36 mouse cellular contexts compared by ENCODE assay signal in the genomic region with DNA sequence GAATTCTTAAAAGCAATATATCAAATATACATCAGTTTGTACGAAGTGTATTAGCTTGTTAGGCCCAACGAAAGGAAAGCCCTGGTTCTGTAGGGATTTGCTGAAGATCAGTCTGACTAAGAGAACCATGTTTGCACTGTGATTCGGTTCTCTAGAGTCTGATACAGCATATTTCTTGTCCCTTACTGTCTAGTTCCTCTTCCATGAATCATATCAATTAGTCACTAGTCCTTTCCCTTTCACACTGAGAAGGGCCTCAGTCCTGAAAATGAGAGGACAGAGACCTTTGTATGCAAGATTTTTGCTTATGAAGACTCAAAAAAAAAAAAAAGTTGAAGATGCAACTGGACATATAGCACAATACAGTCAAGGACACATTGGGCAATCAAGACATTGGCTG. TPM values are rescaled to one million over a fixed set of nuclear protein-coding genes. Genes with fewer than 3 reads are reported as not detected.
A peak's percentile ranks its signal among the peaks of the same experiment; 100 is the strongest.
DNase-seq lines count a peak whose midpoint lies in the region; ATAC-seq and TF ChIP-seq lines count a peak whose summit lies in the region.
"Had no signal": no experiment of that assay in that cellular context is flagged by ENCODE, and none has a peak within 500 bp of the region (broad histone marks: within the 10 kb centered on the region; RNA-seq: fewer than 3 reads in every experiment).

No protein-coding gene starts in this region.

- H3K4me1 ChIP-seq in liver, postnatal 0 days (ENCODE audit: insufficient read depth), result peaks cover 9% of the 10 kb centered on the region
- H3K4me1 ChIP-seq in heart, embryonic 10.5 days, result peaks cover 4% of the 10 kb centered on the region; the same call in 1 of the 2 replicates
- H3K4me1 ChIP-seq: forebrain, embryonic 10.5 days; forebrain, embryonic 13.5 days had no signal

- peak; percentile 5; the same call in 1 of the 2 replicates for ATAC-seq in liver, postnatal 0 days
- ATAC-seq: forebrain, embryonic 13.5 days; forebrain, embryonic 16.5 days; hindbrain, postnatal 0 days; inflammation-experienced regulatory T-cells, adult 6 months; intestine, embryonic 16.5 days had no signal

- no peaks in the 10 kb centered on the region for H3K9me3 ChIP-seq in liver, postnatal 0 days (ENCODE audit: low read length)
- no peaks in the 10 kb centered on the region for H3K9me3 ChIP-seq in heart, embryonic 10.5 days
- H3K9me3 ChIP-seq: embryonic facial prominence, embryonic 10.5 days; embryonic facial prominence, embryonic 13.5 days; forebrain, embryonic 10.5 days; forebrain, embryonic 13.5 days; G1E; heart, embryonic 12.5 days; heart, embryonic 15.5 days had no signal

- no peaks in the 10 kb centered on the region for H3K79me2 ChIP-seq in macrophage (ENCODE audit: inconsistent target)

- no peak overlapping the region for H3K4me2 ChIP-seq in liver, postnatal 0 days (ENCODE audit: low read depth, low read length)
- H3K4me2 ChIP-seq: embryonic facial prominence, embryonic 13.5 days; forebrain, embryonic 13.5 days; heart, embryonic 12.5 days; heart, embryonic 15.5 days; hindbrain, embryonic 14.5 days had no signal

- H3K4me3 ChIP-seq in liver, postnatal 0 days (ENCODE audit: low read depth, low read length), result no peak overlapping the region
- no peak overlapping the region for H3K4me3 ChIP-seq in macrophage (ENCODE audit: inconsistent target)
- no peak overlapping the region for H3K4me3 ChIP-seq in heart, embryonic 10.5 days
- H3K4me3 ChIP-seq: embryonic facial prominence, embryonic 10.5 days; embryonic facial prominence, embryonic 13.5 days; forebrain, embryonic 10.5 days; forebrain, embryonic 13.5 days; gastrocnemius, adult 2 months; heart, embryonic 12.5 days; heart, embryonic 15.5 days had no signal

- no peak for DNase-seq in liver, postnatal 0 days
- DNase-seq in liver, result no peak
- peak; percentile 64 for DNase-seq in Muller cell, postnatal 12 days (ENCODE audit: inconsistent ontology term)
- no peak for DNase-seq in frontal cortex, postnatal 10 days (ENCODE audit: low spot score in 2 of 2)
- no peak for DNase-seq in heart, embryonic 10.5 days (ENCODE audit: low spot score)
- DNase-seq: adrenal gland, adult 2 months; adrenal gland, postnatal 14 days; cerebellum, adult 11-12 months; cerebellum, adult 8-10 months; cerebellum, postnatal 36 days; embryo, embryonic 11 days; gastrocnemius, adult 2 months; gastrocnemius, postnatal 14 days; heart, adult 11 months; heart, postnatal 10 days; heart, postnatal 36 days had no signal

- no peaks in the 10 kb centered on the region for H3K27me3 ChIP-seq in liver, postnatal 0 days (ENCODE audit: insufficient read depth, low read length)
- H3K27me3 ChIP-seq in heart, embryonic 10.5 days (ENCODE audit: insufficient read depth, poor library complexity, severe bottlenecking), result no peaks in the 10 kb centered on the region
- H3K27me3 ChIP-seq: CH12.LX; embryonic facial prominence, embryonic 13.5 days; forebrain, embryonic 13.5 days; heart, embryonic 12.5 days; heart, embryonic 15.5 days had no signal

- no peaks in the 10 kb centered on the region for H3K36me3 ChIP-seq in liver, postnatal 0 days (replicated peaks; ENCODE audit: insufficient read depth, low read length)
- no peaks in the 10 kb centered on the region for H3K36me3 ChIP-seq in macrophage (ENCODE audit: inconsistent target)
- H3K36me3 ChIP-seq in heart, embryonic 10.5 days, result no peaks in the 10 kb centered on the region
- H3K36me3 ChIP-seq: embryonic facial prominence, embryonic 10.5 days; embryonic facial prominence, embryonic 13.5 days; forebrain, embryonic 10.5 days; G1E; heart, embryonic 12.5 days; heart, embryonic 15.5 days had no signal

- WGBS in liver, postnatal 0 days (ENCODE audit: insufficient replicate concordance), result 62% methylated on average over 3 of the region's 3 CpGs
- 46% methylated on average over 3 of the region's 3 CpGs for WGBS in macrophage (ENCODE audit: missing documents)
- WGBS in heart, embryonic 10.5 days, result 85% methylated on average over 3 of the region's 3 CpGs

- H3K9ac ChIP-seq in liver, postnatal 0 days (replicated peaks), result no peak overlapping the region
- H3K9ac ChIP-seq: embryonic facial prominence, embryonic 13.5 days; forebrain, embryonic 13.5 days; heart, embryonic 12.5 days; heart, embryonic 15.5 days; hindbrain, embryonic 14.5 days had no signal

- TF ChIP-seq CTCF in liver, postnatal 0 days (IDR thresholded peaks at IDR 0.05; ENCODE audit: low read depth), result no peak

- no peak for TF ChIP-seq EP300 in liver, postnatal 0 days (IDR thresholded peaks at IDR 0.05; ENCODE audit: low read depth)

- H3K27ac ChIP-seq in liver, postnatal 0 days (ENCODE audit: low read depth), result no peak overlapping the region
- H3K27ac ChIP-seq in macrophage, result peak overlapping the region; percentile 66
- H3K27ac ChIP-seq in heart, embryonic 10.5 days, result no peak overlapping the region
- H3K27ac ChIP-seq: embryonic facial prominence, embryonic 10.5 days; embryonic facial prominence, embryonic 13.5 days; forebrain, embryonic 10.5 days; forebrain, embryonic 13.5 days; gastrocnemius, adult 2 months; heart, embryonic 15.5 days; hindbrain, embryonic 14.5 days; hindbrain, postnatal 0 days had no signal

RNA-seq across cellular contexts. Expression of gene Gm47791, which starts 22.1 kb away (rescaled TPM):
- not detected in 2 replicates for polyA plus RNA-seq in liver, postnatal 0 days (2015; fragmentation: Nextera tagmentation; extraction: Ambion mirVana)
- not detected for total RNA-seq in macrophage (2018; cell fraction: chromatin; rRNA removed)
- not detected for total RNA-seq in macrophage (2018; cell fraction: cytosol; rRNA removed)
- not detected for total RNA-seq in macrophage (2018; cell fraction: nucleus; rRNA removed)
- polyA plus RNA-seq in macrophage (2018), result not detected in 3 replicates
- polyA plus RNA-seq in heart, embryonic 10.5 days (2016; fragmentation: Nextera tagmentation; extraction: Ambion mirVana), result not detected in 2 replicates
- total RNA-seq: adrenal gland, adult 2 months; adrenal gland, postnatal 14 days; adrenal gland, postnatal 4 days; CH12.LX; G1E; gastrocnemius, adult 2 months; gastrocnemius, postnatal 14 days; gastrocnemius, postnatal 4 days; heart, adult 8-10 months; heart, postnatal 10 days; heart, postnatal 36 days; hindbrain, postnatal 0 days had no signal
- polyA plus RNA-seq: adrenal gland, adult 2 months; brain, embryonic 14.5 days; cortical plate, adult 2 months; embryonic facial prominence, embryonic 10.5 days; embryonic facial prominence, embryonic 13.5 days; forebrain, embryonic 10.5 days; forebrain, embryonic 13.5 days; forebrain, embryonic 16.5 days; G1E; heart, embryonic 12.5 days; heart, embryonic 15.5 days; hindbrain, embryonic 11.5 days; hindbrain, embryonic 14.5 days; hindbrain, postnatal 0 days; inflammation-experienced regulatory T-cells, adult 6 months; intestine, embryonic 16.5 days had no signal

RNA-seq across cellular contexts. Expression of gene Tm4sf20, which starts 24.8 kb away (rescaled TPM):
- not detected in 2 replicates for polyA plus RNA-seq in liver, postnatal 0 days (2015; fragmentation: Nextera tagmentation; extraction: Ambion mirVana)
- total RNA-seq in macrophage (2018; cell fraction: chromatin; rRNA removed), result not detected
- total RNA-seq in macrophage (2018; cell fraction: cytosol; rRNA removed), result not detected
- not detected for total RNA-seq in macrophage (2018; cell fraction: nucleus; rRNA removed)
- not detected in 3 replicates for polyA plus RNA-seq in macrophage (2018)
- not detected in 2 replicates for polyA plus RNA-seq in heart, embryonic 10.5 days (2016; fragmentation: Nextera tagmentation; extraction: Ambion mirVana)
- total RNA-seq: adrenal gland, adult 2 months; adrenal gland, postnatal 14 days; adrenal gland, postnatal 4 days; CH12.LX; G1E; gastrocnemius, adult 2 months; gastrocnemius, postnatal 14 days; gastrocnemius, postnatal 4 days; heart, adult 8-10 months; heart, postnatal 10 days; heart, postnatal 36 days; hindbrain, postnatal 0 days had no signal
- polyA plus RNA-seq: adrenal gland, adult 2 months; brain, embryonic 14.5 days; cortical plate, adult 2 months; forebrain, embryonic 10.5 days; forebrain, embryonic 16.5 days; G1E; heart, embryonic 12.5 days; heart, embryonic 15.5 days; hindbrain, embryonic 11.5 days; hindbrain, embryonic 14.5 days; hindbrain, postnatal 0 days had no signal

RNA-seq across cellular contexts. Expression of gene Agfg1, which starts 46.2 kb away (rescaled TPM):
- 12.2 and 14.2 TPM in 2 replicates for polyA plus RNA-seq in liver, postnatal 0 days (2015; fragmentation: Nextera tagmentation; extraction: Ambion mirVana)
- total RNA-seq in macrophage (2018; cell fraction: chromatin; rRNA removed), result 100 to 1,000 TPM in 4 of 26 experiments, 10 to 100 TPM in 22; 35.8 to 142 (median 48.2) TPM
- total RNA-seq in macrophage (2018; cell fraction: cytosol; rRNA removed), result 10 to 100 TPM; 30.0 to 75.1 (median 37.3) TPM
- total RNA-seq in macrophage (2018; cell fraction: nucleus; rRNA removed), result 100 to 1,000 TPM in 1 of 26 experiments, 10 to 100 TPM in 25; 33.2 to 103 (median 46.5) TPM
- polyA plus RNA-seq in macrophage (2018), result 27.2 to 65.1 TPM (median 30.0 TPM) in 3 replicates
- polyA plus RNA-seq in heart, embryonic 10.5 days (2016; fragmentation: Nextera tagmentation; extraction: Ambion mirVana), result 33.5 and 44.7 TPM in 2 replicates
